Mouse (Mus musculus): ENCODE results near the gene Rapgef2. TPM values are rescaled to one million over a fixed set of nuclear protein-coding genes. Genes with fewer than 3 reads are reported as not detected.
A peak's percentile ranks its signal among the peaks of the same experiment; 100 is the strongest.
"Not testable (repeated sequence)": the region's sequence is repeated elsewhere in the genome, so short reads cannot be mapped to it uniquely, and the experiment has no call there.

Rapgef2 gene
- total RNA-seq, 2 experiments from 2014 or later = 34.9 to 35.6 TPM

GRCm38 (mm10) chr3:79068976-79069375 is 217.3 kb downstream of the Rapgef2 start:
- DNase-seq = no peak
- intact Hi-C loops (cut with DNase I) = no loop called here

DNA sequence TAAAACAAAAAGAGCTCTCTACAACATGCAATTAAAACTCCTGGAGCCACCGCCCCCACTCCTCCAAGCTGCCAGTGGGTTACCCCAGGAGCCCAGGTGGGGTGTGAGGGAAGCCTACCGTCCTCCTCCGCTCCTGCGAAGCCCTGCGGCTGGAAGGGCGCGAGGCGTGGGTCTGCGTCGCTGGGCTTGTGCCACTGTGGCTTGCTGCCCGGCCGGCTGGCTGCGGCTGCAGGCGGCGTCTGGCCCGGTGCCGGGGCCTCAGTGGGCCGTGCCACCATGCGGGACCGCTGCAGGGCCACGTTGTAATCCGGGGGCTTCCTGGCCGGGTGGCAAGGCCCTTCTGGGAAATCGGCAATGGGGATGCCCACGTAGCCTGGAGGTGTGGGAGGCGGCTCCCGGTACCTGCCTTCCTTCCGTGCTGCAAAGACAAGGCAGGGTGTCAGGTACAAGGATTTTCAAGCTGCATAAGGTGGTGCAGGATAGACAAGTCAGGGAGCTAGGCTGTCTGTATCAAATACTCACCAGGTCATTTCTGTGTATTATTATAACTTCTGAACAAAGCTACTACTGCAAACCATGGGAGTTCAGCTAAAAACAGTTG is 219.8 kb downstream of the Rapgef2 start:
- DNase-seq = peak; percentile 18 to 28
- intact Hi-C loops (cut with DNase I) = no loop called here

- intact Hi-C loops (cut with DNase I) = no loop called here
- DNase-seq = no peak
Observed at GRCm38 (mm10) chr3:79064096-79064495, 222.2 kb downstream of the Rapgef2 start.

GRCm38 (mm10) chr3:79061426-79061825 is 224.9 kb downstream of the Rapgef2 start:
- no peak for DNase-seq
- intact Hi-C loops (cut with DNase I) = no loop called here

DNA sequence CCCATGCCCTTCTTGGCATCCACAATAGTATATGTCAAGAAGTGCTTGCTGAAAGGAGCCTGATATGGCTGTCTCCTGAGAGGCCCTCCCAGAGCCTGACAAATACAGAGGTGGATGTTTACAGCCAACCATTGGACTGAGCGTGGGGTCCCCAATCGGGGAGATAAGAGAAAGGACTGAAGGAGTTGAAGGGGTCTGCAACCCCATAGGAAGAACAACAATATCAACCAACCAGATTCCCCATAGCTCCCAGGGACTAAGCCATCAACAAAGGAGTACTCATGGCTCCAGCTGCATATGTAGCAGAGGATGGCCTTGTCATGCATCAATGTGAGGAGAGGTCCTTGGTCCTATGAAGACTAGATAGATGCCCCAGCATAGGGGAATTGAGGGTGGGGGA is 227.8 kb downstream of the Rapgef2 start:
- DNase-seq; intact Hi-C loops (cut with DNase I): not testable (repeated sequence)

GRCm38 (mm10) chr3:79045251-79045650 is 241.1 kb downstream of the Rapgef2 start:
- intact Hi-C loops (cut with DNase I) = no loop called here
- no peak for DNase-seq

DNA sequence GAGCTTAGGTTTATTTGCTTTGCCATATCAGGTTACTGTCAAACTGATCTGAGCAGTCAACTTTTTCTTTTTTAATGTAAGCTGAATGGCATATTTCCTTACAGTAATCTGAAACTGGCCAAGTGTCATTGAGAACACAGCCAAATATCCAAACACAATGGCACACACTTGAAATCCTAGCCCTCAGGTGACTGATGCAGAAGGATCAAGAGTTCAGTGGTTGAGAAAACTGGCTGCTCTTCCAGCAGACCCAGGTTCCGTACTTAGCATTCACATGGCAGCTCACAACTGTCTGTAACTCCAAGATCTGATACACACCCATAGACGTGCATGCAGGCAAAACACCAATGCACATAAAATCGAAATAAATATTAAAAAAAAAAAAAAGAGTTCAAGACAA is 243.3 kb downstream of the Rapgef2 start:
- intact Hi-C loops (cut with DNase I) = no loop called here
- no peak for DNase-seq

DNA sequence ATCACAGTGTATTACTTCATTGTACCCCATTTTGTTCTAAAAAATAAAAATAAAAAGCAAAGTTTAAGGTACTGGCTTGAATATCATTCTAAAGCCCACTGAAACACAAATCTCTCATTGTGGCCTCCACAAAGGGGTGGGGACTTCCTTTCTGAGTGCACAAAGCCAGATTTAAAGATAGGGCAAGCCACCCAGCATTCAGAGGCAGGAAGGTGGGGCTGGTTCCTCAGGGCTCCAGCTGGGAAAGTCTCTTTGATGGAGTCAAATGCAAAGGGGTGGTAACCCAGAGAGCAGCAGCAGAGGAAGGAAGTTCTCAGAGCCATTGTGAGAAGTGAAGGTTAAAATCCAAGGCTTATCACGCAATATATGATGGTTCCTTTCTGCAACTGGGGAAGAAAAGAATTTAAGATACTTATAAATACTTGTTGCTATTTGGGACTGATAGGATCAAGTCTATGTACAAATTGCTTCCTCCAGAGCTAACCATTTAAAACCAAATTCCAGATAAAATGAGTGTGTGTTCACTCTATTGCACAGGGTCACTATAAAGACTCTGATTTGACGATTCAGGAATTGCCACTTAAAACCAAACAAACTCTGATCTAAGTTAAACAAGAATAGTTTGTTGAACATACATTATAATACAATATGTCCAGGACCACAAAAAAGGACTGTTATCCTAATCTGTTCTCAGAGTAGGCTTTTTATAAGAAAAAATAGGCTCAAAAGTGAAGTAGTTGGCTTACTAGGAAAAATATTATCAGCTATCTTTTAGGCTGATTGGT is 246.5 kb downstream of the Rapgef2 start:
- DNase-seq = peak in 1 of 2 experiments; percentile 19
- intact Hi-C loops (cut with DNase I) = no loop called here

GRCm38 (mm10) chr3:79039008-79039407 is 247.3 kb downstream of the Rapgef2 start:
- no peak for DNase-seq
- intact Hi-C loops (cut with DNase I) = no loop called here

DNA sequence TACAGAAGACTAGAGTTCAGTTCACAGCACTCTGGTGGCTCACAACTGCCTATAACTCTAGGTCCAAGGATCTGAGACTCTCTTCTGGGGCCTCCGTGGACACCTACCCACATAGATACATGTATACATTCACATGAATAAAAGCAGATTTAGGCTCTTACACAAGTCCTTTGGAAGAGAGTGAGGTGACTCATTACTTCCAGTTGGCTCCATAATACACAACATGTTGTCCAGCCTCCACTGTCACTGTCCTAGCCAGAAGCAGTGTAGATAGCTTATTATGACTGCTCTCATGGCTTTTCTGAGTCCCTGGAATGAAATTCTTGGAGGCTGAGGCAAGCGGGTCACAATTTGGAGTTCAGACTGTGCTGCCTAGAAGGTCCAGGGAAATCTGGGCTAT is 251.9 kb downstream of the Rapgef2 start:
- intact Hi-C loops (cut with DNase I) = no loop called here
- DNase-seq = no peak

DNA sequence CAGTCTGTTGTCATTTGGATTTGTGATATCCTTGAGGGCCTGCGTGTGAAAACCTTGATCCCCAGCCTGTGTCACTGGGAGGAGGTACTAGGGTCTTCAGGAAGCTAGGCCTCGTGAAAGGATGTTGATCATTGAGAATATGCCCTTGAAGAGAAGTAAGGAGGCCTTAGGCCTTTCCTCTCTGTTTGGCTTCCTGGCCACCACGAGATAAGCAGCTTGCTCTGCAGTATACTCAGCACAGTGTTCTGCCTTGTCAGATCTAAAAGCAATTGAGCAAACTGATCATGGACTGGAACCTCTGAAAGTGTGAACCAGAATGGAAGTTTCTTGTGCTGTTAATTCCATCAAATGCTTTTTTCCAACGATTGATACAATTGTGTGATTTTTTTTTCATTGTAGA is 255.5 kb downstream of the Rapgef2 start:
- intact Hi-C loops (cut with DNase I) = no loop called here
- DNase-seq = no peak

- intact Hi-C loops (cut with DNase I) = loop anchor here (5.0 kb wide), 1 partner anchor 66 kb away; no protein-coding TSS in a partner anchor
- DNase-seq = no peak
Observed at GRCm38 (mm10) chr3:79028153-79028878, 258.0 kb downstream of the Rapgef2 start.

DNA sequence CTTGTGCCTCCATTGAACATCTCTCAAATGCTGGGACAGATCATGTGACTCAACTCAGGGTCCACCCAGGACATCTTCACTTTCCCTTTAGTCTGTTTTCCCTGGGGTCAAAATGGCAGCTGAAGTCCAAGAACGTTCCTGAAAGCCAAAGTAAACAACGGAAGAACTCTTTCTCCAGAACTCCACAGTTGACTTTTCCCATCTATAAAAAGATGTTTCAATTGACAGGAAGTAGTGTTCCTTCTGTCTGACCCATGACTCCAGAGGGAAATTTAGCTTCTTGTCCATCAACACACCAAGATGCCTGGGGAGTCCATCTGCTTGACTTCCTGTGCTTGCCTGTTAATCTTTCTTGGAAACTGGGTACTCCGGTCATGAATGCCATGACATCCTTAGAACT is 260.3 kb downstream of the Rapgef2 start:
- no peak for DNase-seq
- intact Hi-C loops (cut with DNase I) = loop anchor here (5.0 kb wide), 1 partner anchor 64 kb away; no protein-coding TSS in a partner anchor

- no peak for DNase-seq
Observed at GRCm38 (mm10) chr3:79023735-79024328, 262.5 kb downstream of the Rapgef2 start.

DNA sequence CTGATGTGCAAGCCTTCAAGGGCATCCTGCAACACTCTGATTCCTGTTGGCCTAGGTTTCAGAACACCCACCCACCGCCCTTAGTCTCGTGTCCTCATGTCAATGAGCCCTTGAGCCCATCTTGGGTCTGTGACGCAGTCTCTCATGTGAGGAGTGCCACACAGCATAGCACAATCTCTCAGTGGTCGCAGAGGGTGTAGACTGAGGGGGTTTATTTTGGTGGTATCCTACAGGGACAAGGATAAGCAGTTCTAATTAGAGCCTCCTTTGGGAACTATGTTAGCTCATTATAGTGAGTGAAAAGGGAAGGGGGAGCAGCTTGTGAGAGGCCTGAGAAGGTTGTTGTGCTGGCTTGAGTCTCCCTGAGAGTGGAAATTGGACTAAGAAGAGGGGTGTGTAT is 263.6 kb downstream of the Rapgef2 start:
- intact Hi-C loops (cut with DNase I) = no loop called here
- no peak for DNase-seq

More at GRCm38 (mm10) chr3:79023735-79024328, 262.5 kb downstream of the Rapgef2 start:
- intact Hi-C loops (cut with DNase I) = no loop called here

DNA sequence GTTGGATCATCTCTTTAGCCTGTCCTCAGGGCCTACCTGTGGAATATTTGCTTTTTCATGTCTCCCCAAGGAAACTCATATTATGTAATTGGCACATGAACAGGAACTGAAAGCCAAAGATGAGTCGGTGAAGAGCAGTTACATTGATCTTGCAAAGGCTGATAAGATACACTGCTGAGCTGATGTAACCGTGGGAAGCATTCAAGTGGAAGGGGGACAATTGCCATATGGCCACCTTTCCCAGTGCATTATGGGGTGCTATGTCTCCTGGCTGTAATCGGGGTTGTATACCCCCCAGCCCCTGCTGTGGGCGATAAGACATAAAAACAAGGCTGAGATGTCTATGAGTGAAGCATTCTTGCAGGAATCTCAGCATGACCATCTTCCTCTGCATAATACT is 268.9 kb downstream of the Rapgef2 start:
- intact Hi-C loops (cut with DNase I) = no loop called here
- DNase-seq = no peak

DNA sequence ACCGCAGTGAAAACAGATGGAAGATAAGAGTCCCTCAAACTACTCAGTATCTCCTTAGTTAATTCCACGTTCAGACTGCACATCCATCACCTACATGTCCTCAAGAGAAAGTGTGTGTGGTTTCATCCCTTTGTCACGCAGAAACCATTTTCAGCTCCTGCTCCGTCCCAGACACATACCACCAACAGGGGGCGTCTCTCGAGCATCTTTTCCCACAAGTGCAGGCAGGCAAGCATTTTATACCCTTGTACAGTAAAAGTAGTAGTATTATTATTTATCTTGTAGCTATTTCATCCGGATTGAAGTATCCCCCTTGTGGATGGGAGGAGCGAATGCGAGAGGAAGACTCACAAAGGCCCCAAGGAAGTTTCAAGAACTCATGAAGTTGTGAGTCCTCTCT is 269.5 kb downstream of the Rapgef2 start:
- intact Hi-C loops (cut with DNase I) = no loop called here
- DNase-seq = no peak

DNA sequence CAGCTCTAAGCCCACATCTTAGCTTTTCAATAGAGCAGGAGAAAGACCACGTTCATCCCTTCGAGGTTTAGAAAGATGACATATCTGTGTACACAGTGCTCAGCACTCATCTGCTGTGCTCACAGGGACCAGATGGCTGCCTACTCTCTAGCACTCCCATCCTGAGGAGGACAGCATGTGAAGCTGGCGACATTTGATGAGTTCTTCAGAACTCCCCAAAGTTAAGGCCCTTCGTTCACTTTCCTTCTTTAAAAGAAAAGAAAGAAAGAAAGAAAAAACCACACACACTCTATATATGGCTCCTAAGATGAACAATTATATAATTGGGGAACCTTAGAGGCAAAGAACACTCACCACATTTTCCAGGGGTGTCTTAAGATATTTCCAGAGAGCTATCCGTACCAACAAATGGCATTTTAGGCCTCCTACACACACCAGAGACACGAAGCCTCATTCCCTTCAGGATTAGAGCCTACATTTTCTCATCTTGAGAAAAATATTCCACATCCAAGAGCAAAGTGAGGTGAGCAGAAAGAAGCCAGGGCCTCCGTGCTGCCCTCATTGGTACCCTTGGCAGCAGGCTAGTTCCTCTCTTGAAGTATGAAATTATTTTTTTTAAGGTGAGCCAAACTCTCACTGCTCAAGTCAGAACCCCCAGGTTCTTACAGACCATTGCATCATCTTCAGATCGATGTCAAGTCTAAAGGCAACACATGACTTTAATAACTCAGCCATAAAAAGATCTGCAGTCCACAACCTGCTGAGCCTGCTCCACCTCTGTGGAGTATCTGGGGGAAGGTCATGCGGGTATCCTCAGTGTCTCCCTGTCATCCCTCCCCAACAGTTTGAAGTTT is 270.5 kb downstream of the Rapgef2 start:
- intact Hi-C loops (cut with DNase I) = no loop called here
- no peak for DNase-seq
